Mouse (Mus musculus) neutrophil, adult 5-6 weeks (primary cell): ENCODE data around the gene Scgb1b11. TPM values are rescaled to one million over a fixed set of nuclear protein-coding genes. Genes with fewer than 3 reads are reported as not detected.
"Not testable (repeated sequence)": the region's sequence is repeated elsewhere in the genome, so short reads cannot be mapped to it uniquely, and the experiment has no call there.

ENCODE experiments used
- ATAC-seq: fragments of 151-379, 151-347 bp; 2 replicates; pipeline ENCODE4 v1.8.0; 2017; ENCODE audit warnings: mild to moderate bottlenecking, moderate TSS enrichment; ENCODE audit not compliant: insufficient number of reproducible peaks, poor library complexity, low FRiP score, severe bottlenecking; ENCODE audit errors: extremely low read depth
- total RNA-seq: library from RNA; stranded (forward); fragments of 200-1000 nt; gene quantifications from 2 replicates; pipeline ENCODE4 v1.2.3, GENCODE M21; 2017

Scgb1b11 gene
- not detected in 2 replicates for total RNA-seq

- not testable (repeated sequence) for ATAC-seq
Measured at GRCm38 (mm10) chr7:32222540-32222939, at the start of gene Scgb1b11. Scgb1b11 (plus strand) TSS chr7:32222840.

- not testable (repeated sequence) for ATAC-seq
Measured at GRCm38 (mm10) chr7:32211045-32211444, 11.6 kb upstream of the Scgb1b11 start, which contains the start of gene Scgb2b11. Scgb2b11 (minus strand) TSS chr7:32211145.

Other genes with a start within 250 kb of the Scgb1b11 start
- gene Scgb1b10, start 122.0 kb upstream of the Scgb1b11 start, total RNA-seq = not detected in 2 replicates
- not detected in 2 replicates for gene Scgb2b11, start 11.7 kb upstream of the Scgb1b11 start, total RNA-seq
- gene Scgb2b12, start 104.4 kb downstream of the Scgb1b11 start, total RNA-seq = not detected in 2 replicates
- not detected in 2 replicates for gene Scgb1b12, start 111.3 kb downstream of the Scgb1b11 start, total RNA-seq
- gene Scgb1b29, start 218.7 kb downstream of the Scgb1b11 start, total RNA-seq = not detected in 2 replicates